Mouse (Mus musculus) lung, postnatal 0 days (tissue): ENCODE data around the gene Ruvbl2.

Source experiments
- CTCF ChIP-seq: IDR thresholded peaks from 2 replicates; pipeline ENCODE4 v1.5.1; 2016; ENCODE audit warnings: antibody characterized with exemption, mild to moderate bottlenecking
- EP300 ChIP-seq: IDR thresholded peaks from 2 replicates; pipeline ENCODE4 v1.6.1; 2016; ENCODE audit warnings: antibody characterized with exemption, mild to moderate bottlenecking, control low read depth

DNA sequence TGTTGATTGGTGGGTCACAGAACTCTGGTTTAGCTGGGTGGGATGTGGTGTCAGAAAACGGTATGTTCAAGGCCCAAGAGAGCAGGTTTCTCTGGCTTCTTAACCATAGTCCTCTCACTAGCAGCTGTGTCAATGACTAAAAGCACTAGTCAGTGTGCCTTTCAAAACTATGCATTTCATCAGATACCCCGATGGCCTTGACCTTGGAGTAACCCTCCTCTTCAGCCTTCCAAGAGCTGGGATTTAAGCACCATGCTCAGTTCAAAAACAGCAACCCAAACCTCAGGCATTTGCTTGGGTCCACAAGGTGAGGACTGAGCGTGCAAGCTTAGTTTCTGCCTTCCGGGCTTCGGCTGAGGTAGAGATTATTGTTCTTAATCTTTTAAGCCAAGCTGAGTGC lies 65.5 kb downstream of the Ruvbl2 start:
- TF ChIP-seq CTCF (no peak), EP300 (no peak)
